Mouse (Mus musculus): ENCODE data around the gene Fubp1.

DNA sequence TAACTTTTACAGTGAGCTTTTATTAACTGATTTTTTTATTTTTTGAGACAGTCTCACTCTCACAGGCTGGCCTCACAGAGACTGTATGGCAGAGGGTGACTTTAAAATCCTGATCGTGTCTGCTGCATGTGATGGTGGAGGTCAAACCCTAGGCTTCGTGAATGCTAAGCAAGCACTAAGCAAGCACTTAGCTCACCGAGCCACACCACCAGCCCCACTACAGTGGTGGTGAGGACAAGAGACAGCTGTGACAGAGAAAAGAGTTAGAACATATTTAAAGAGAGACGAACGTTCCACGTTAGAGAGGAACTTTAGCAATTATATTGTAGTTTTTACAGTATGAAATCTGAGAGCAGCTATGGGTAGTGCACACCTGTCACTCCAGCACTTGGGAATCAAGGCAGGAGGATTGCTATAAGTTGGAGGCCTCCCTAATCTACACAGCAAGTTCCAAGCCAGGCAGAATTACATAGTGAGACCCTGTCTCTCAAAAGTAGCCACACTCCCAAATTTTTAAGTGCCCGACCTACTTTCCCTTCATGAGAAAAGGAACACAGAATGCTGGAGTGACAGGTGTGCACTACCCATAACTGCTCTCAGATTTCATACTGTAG lies 37.8 kb upstream of the Fubp1 start:
- TF ChIP-seq CTCF (IDR thresholded peaks at IDR 0.05; ENCODE audit: extremely low read depth, insufficient read depth, low read length): no peak
- TF ChIP-seq POLR2A (IDR thresholded peaks at IDR 0.05; ENCODE audit: extremely low read depth, insufficient read depth, low read length): no peak
